Mouse (Mus musculus) erythroblast, embryonic 14.5 days (primary cell): ENCODE measurements around the gene Rnf208. TPM values are rescaled to one million over a fixed set of nuclear protein-coding genes. Genes with fewer than 3 reads are reported as not detected.

Source experiments
- H3K27me3 ChIP-seq: 2 replicates; pipeline ENCODE4 v1.6.1; 2012; ENCODE audit warnings: inconsistent platforms; ENCODE audit not compliant: control insufficient read depth
- H3K36me3 ChIP-seq: 2 replicates; pipeline ENCODE4 v1.6.1; 2012; ENCODE audit warnings: mild to moderate bottlenecking, inconsistent platforms; ENCODE audit not compliant: control insufficient read depth
- H3K4me1 ChIP-seq: 2 replicates; pipeline ENCODE4 v1.6.1; 2012; ENCODE audit warnings: inconsistent platforms; ENCODE audit not compliant: control insufficient read depth
- H3K4me3 ChIP-seq: replicated peaks from 2 replicates; pipeline ENCODE3; 2012; ENCODE audit warnings: moderate library complexity, mild to moderate bottlenecking, inconsistent platforms
- H3K9me3 ChIP-seq: 2 replicates; pipeline ENCODE4 v1.6.1; 2012; ENCODE audit warnings: low read length, inconsistent platforms, mixed read lengths; ENCODE audit not compliant: control insufficient read depth
- GATA1 ChIP-seq: IDR thresholded peaks from 2 replicates; pipeline ENCODE4 v1.6.1; 2012; ENCODE audit warnings: low read length, inconsistent platforms, mixed read lengths
- TAL1 ChIP-seq: IDR thresholded peaks from 3 replicates; pipeline ENCODE4 v1.6.1; 2012; ENCODE audit warnings: low read length, inconsistent platforms, mixed read lengths
- polyA plus RNA-seq: library from polyadenylated mRNA; stranded (reverse); fragments of >175 nt; gene quantifications from 2 replicates; pipeline ENCODE4 v1.2.3, GENCODE M21; 2012

Rnf208 gene
- polyA plus RNA-seq, 1 experiment, result 0.07 TPM

DNA sequence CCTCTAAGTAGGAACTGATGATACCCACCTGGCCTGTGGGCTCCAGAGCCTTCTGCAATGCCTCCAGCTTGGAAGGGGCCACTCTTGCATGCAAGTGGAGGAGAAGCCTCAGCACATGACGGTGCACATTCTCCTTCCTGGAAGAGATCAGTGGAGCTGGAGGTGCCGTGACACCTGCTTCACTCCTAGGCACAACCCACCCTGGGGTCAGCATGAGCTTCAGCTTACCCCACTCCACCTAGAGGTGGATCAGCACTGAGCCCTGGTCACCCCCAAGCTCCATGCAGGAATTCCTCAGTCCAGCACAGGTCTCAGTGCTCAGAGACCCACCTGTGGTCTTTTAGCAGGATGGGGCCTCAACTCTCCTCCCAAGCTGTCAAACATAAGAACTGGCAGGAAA is 41.4 kb upstream of the Rnf208 start:
- no peaks in the 10 kb centered on the region for H3K9me3 ChIP-seq
- H3K4me1 ChIP-seq, result peaks cover 29% of the 10 kb centered on the region
- no peak for TF ChIP-seq TAL1
- no peak for TF ChIP-seq GATA1
- no peak overlapping the region for H3K4me3 ChIP-seq
- peaks cover 78% of the 10 kb centered on the region for H3K36me3 ChIP-seq
- peaks cover under 1% of the 10 kb centered on the region; the same call in 1 of the 2 replicates for H3K27me3 ChIP-seq

DNA sequence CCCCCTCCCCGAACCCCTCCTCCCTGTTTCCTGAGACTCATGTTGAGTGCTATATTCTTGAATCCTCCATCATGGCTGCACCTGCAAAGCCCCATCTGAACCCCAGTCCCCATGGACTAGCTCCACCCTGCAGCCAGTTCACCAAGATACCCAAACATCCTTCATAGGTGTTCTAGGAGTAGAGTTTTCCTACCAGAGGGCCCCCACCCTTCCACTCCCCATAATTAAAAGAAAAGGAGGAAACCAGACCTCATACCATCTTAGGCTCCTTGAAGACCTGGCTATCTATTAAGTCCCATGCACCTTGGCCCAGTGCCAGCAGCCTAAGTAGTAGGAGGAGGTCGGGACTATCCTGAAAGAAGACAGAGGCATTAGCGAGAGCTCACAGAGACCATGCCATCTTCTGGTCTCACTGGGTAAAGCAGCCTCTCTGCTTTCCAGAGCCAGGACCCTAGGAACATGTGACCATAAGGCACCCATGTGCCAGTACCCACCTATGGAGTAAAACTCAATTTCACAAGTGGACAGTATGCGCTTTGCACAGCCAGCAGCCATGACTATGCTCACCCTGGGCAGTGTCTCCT is 38.3 kb upstream of the Rnf208 start:
- H3K27me3 ChIP-seq, result no peaks in the 10 kb centered on the region
- H3K36me3 ChIP-seq, result peaks cover 98% of the 10 kb centered on the region
- peaks cover 10% of the 10 kb centered on the region for H3K4me1 ChIP-seq
- TF ChIP-seq GATA1, result no peak
- TF ChIP-seq TAL1, result no peak
- H3K9me3 ChIP-seq, result no peaks in the 10 kb centered on the region
- H3K4me3 ChIP-seq, result no peak overlapping the region

DNA sequence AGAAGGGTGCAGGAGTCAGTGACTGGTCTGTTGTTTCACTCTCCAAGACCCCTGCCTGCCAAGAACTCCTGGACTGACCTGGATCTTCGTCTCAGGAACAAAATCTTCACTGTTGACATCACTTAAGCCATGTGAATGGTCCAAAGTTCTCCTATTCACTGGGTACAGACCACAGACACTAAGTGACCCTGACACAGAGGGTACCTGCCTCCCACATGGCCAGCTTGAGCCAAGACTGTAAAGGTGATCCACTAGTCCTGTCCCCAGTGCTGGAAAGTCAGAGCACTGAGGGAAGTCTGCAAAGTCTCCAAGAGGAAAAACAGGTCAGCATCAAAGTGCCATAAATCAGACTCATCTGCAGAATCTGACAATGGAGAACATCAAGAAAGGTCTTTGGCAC is 34.5 kb upstream of the Rnf208 start:
- H3K4me1 ChIP-seq, result peaks cover 37% of the 10 kb centered on the region

DNA sequence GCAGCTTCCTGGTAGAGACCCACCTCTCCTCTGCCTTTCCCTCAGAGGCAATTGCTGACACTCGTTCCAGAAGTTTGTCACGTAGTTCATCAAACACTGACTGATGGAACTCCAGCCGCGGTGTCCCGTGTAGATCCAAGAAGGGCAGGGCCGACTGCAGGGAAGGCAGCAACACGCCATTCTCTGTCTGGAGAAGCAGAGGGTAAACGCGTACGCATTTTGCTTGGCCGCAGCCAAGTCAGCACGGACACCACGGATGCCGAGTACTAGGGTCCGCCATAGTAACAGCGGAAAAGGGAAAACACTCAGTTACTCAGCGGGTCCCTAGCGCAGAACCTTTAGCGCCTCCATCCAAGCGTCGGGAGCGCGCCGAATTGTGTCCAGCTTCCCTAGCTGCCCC is 31.4 kb upstream of the Rnf208 start:
- Histone ChIP-seq H3K36me3 (peaks cover 42% of the 10 kb centered on the region), H3K9me3 (no peaks in the 10 kb centered on the region), H3K4me1 (peaks cover 35% of the 10 kb centered on the region), H3K4me3 (peak overlapping the region; percentile 83), H3K27me3 (peaks cover 5% of the 10 kb centered on the region)
- no peak for TF ChIP-seq GATA1
- TF ChIP-seq TAL1, result no peak

More for the DNA sequence above, 34.5 kb upstream of the Rnf208 start:
- H3K4me3 ChIP-seq, result no peak overlapping the region
- no peaks in the 10 kb centered on the region for H3K9me3 ChIP-seq
- H3K36me3 ChIP-seq, result peaks cover 73% of the 10 kb centered on the region
- no peak for TF ChIP-seq TAL1
- no peak for TF ChIP-seq GATA1
- H3K27me3 ChIP-seq, result no peaks in the 10 kb centered on the region

DNA sequence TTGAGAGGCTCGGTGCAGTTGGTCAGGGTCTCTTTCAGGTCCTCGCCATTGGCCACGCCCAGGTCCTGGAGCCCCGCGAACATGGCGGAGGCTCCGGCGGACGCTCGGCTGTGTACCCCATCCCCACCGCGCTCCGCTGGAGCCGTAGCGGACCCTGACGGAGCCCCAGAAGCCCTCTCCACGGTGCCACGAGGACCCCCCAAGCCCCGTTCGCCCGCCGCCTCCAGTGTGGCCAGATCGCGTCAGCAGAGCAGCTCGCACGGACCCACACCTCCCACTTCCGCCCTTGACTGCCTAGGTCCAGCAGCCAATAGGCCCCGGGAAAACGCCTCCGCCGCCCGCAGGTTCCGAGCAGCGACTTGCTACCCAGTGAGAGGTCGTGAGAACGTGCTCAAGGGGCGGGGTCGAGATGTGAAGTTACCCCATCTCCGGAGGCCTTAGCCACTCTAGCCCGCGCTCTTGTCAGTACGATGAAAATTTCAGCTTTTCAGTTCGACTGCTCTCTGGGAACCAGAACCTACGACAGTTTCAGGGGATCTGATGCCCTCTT is 30.9 kb upstream of the Rnf208 start, which contains the start of gene Nelfb:
Gene Nelfb (minus strand): TSS at position 369 of the 550 bp plus-strand sequence.
- no peaks in the 10 kb centered on the region for H3K9me3 ChIP-seq
- H3K27me3 ChIP-seq, result peaks cover 5% of the 10 kb centered on the region
- TF ChIP-seq GATA1 (no peak), TAL1 (no peak)
- H3K4me1 ChIP-seq, result peaks cover 33% of the 10 kb centered on the region
- H3K4me3 ChIP-seq, result peak within 1 kb of the TSS; percentile 83
- peaks cover 37% of the 10 kb centered on the region for H3K36me3 ChIP-seq

DNA sequence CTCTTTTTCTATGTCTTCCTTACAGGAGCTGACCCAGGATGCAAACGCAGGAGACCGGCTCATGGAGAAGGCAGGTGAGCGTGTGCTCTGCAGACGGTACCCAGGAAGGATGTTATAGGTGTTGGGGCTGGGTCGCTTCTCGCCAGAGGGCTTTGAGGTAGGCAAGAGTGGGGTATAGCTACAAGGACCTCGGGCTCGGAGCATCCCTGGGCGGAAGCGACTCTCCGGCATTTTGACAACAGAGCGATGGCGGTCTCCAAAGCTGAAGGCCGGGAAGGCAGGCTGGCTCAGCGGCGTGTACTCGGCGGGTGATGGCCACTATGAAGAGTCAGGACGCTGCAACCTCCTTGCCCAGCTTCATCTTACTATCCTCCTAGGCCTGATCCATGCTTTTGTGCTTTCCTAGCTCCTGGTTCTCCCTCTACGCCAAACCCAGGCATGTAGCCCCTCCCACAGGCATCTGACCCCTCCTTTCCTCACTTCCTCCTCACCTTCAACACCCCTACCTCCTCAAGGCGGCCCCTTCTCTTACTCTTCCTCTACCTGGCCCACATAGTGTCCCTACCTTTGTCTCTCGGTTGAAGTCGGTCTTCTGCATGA is 28.7 kb upstream of the Rnf208 start:
- H3K9me3 ChIP-seq, result no peaks in the 10 kb centered on the region
- peaks cover 5% of the 10 kb centered on the region for H3K27me3 ChIP-seq
- no peak overlapping the region for H3K4me3 ChIP-seq
- peaks cover 31% of the 10 kb centered on the region for H3K4me1 ChIP-seq
- peaks cover 15% of the 10 kb centered on the region for H3K36me3 ChIP-seq
- TF ChIP-seq GATA1 (no peak), TAL1 (no peak)

DNA sequence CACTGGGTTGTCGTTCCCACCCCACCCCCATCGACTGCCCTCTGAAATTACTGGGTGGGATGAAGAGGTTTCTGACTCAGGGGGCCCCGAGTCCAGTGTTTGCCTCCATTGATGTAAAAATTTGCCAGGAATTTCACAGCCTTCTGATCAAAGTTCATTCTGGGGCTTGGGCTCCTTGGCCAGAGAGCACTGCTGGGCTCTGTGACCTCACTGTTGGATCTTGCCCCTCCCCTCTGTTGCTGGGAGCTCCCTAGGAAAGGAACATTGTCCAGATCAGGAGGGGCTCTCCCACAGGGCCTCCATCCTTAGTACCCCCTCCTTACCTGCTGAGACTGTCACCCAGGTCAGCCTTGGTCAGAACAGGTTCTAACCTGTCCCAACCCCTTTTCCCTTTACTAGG is 27.6 kb upstream of the Rnf208 start, which contains the start of gene Stpg3:
Gene Stpg3 (minus strand): TSS at position 194 of the 400 bp plus-strand sequence.
- Histone ChIP-seq H3K9me3 (no peaks in the 10 kb centered on the region), H3K27me3 (peaks cover 5% of the 10 kb centered on the region), H3K36me3 (peaks cover 8% of the 10 kb centered on the region), H3K4me1 (peaks cover 29% of the 10 kb centered on the region), H3K4me3 (no peak within 1 kb of the TSS)
- TF ChIP-seq TAL1 (no peak), GATA1 (no peak)

DNA sequence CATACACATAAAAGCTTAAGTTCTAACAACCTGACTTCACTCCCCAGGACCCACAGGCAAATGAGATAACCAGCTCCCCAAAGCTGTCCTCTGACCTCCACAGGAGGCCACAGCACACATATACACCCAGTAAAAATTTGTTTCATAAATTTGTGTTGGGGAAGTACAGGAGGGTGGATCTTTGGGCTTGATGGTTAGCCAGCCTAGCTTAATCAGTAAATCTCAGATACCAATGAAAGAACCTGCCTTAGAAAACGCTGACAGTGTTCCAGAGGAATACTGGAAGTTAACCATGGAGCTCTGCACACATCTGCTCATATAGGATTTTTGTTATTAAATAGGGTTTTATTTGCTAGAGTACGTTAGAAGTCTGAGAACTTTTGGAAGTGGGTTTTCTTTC is 24.4 kb upstream of the Rnf208 start:
- TF ChIP-seq TAL1 (no peak), GATA1 (no peak)
- no peak overlapping the region for H3K4me3 ChIP-seq
- H3K9me3 ChIP-seq, result no peaks in the 10 kb centered on the region
- H3K27me3 ChIP-seq, result peaks cover 5% of the 10 kb centered on the region
- H3K36me3 ChIP-seq, result peaks cover 22% of the 10 kb centered on the region
- H3K4me1 ChIP-seq, result peaks cover 23% of the 10 kb centered on the region

DNA sequence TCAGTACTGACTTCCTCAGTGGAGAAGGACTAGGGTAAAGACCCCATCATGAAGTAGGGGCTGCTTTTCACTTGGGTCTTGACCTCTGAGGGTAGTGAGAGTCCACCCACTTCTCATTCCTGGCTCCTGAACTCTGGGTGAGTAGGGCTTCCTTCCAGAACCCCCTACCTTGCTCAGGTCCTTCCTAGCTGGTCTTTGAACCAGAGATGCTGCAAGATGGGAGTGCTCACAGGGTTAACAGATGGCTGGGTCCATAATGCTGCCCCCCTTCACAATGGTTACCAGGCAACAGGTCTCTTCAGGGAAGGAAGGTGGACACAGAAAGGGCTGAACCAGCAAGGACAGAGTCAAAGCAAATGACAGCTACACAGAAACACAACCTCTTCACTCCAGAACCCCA is 23.6 kb upstream of the Rnf208 start, which contains the start of gene Fam166a:
Gene Fam166a (plus strand): TSS at position 301 of the 400 bp plus-strand sequence.
- H3K36me3 ChIP-seq, result peaks cover 29% of the 10 kb centered on the region
- H3K4me1 ChIP-seq, result peaks cover 29% of the 10 kb centered on the region
- H3K9me3 ChIP-seq, result no peaks in the 10 kb centered on the region
- H3K4me3 ChIP-seq, result no peak within 1 kb of the TSS
- peaks cover 1% of the 10 kb centered on the region for H3K27me3 ChIP-seq
- TF ChIP-seq TAL1 (no peak), GATA1 (no peak)
